Mouse (Mus musculus): Measurements from ENCODE around the gene Tlk2.

Gene Tlk2

GRCm38 (mm10) chr11:105164516-105165510 is 13.8 kb upstream of the Tlk2 start:
- DNase-seq (ENCODE audit: low spot score), result no peak

- no peak for DNase-seq (ENCODE audit: low spot score)
These were observed 11.8 kb upstream of the Tlk2 start for GRCm38 (mm10) chr11:105166780-105167179.

GRCm38 (mm10) chr11:105179523-105179922 is 916 bp downstream of the Tlk2 start:
- DNase-seq (ENCODE audit: low spot score), result no peak

GRCm38 (mm10) chr11:105180471-105181091 is 2.0 kb downstream of the Tlk2 start:
- DNase-seq (ENCODE audit: low spot score), result peak; percentile 30

GRCm38 (mm10) chr11:105181126-105181637 is 2.6 kb downstream of the Tlk2 start:
- DNase-seq (ENCODE audit: low spot score), result peak; percentile 78

- DNase-seq (ENCODE audit: low spot score), result peak; percentile 50
These were observed 3.3 kb downstream of the Tlk2 start for GRCm38 (mm10) chr11:105181689-105182460.

- DNase-seq (ENCODE audit: low spot score), result no peak
These were observed 3.9 kb downstream of the Tlk2 start for GRCm38 (mm10) chr11:105182461-105182855.

- DNase-seq (ENCODE audit: low spot score), result no peak
These were observed 6.1 kb downstream of the Tlk2 start for GRCm38 (mm10) chr11:105184678-105185077.

GRCm38 (mm10) chr11:105192186-105192585 is 13.6 kb downstream of the Tlk2 start:
- no peak for DNase-seq (ENCODE audit: low spot score)

- DNase-seq (ENCODE audit: low spot score), result no peak
These were observed 18.5 kb downstream of the Tlk2 start for GRCm38 (mm10) chr11:105196893-105197662.

- DNase-seq (ENCODE audit: low spot score), result no peak
These were observed 23.8 kb downstream of the Tlk2 start for GRCm38 (mm10) chr11:105202403-105202802.

GRCm38 (mm10) chr11:105210007-105210406 is 31.4 kb downstream of the Tlk2 start:
- no peak for DNase-seq (ENCODE audit: low spot score)

GRCm38 (mm10) chr11:105214257-105214656 is 35.6 kb downstream of the Tlk2 start:
- DNase-seq (ENCODE audit: low spot score), result no peak

- DNase-seq (ENCODE audit: low spot score), result no peak
These were observed 39.2 kb downstream of the Tlk2 start for GRCm38 (mm10) chr11:105217771-105218170.

GRCm38 (mm10) chr11:105234501-105234900 is 55.9 kb downstream of the Tlk2 start:
- no peak for DNase-seq (ENCODE audit: low spot score)

GRCm38 (mm10) chr11:105240991-105241390 is 62.4 kb downstream of the Tlk2 start:
- no peak for DNase-seq (ENCODE audit: low spot score)

GRCm38 (mm10) chr11:105246369-105246768 is 67.8 kb downstream of the Tlk2 start:
- DNase-seq (ENCODE audit: low spot score), result no peak

- no peak for DNase-seq (ENCODE audit: low spot score)
These were observed 68.2 kb downstream of the Tlk2 start for GRCm38 (mm10) chr11:105246785-105247184.

GRCm38 (mm10) chr11:105247321-105247720 is 68.7 kb downstream of the Tlk2 start:
- no peak for DNase-seq (ENCODE audit: low spot score)

- DNase-seq (ENCODE audit: low spot score), result no peak
These were observed 81.1 kb downstream of the Tlk2 start for GRCm38 (mm10) chr11:105259733-105260132.

GRCm38 (mm10) chr11:105261116-105261515 is 82.5 kb downstream of the Tlk2 start:
- no peak for DNase-seq (ENCODE audit: low spot score)

All from spleen, adult 12 weeks (tissue).